Comparison of ENCODE assay signal across 8 mouse cellular contexts in the genomic region with DNA sequence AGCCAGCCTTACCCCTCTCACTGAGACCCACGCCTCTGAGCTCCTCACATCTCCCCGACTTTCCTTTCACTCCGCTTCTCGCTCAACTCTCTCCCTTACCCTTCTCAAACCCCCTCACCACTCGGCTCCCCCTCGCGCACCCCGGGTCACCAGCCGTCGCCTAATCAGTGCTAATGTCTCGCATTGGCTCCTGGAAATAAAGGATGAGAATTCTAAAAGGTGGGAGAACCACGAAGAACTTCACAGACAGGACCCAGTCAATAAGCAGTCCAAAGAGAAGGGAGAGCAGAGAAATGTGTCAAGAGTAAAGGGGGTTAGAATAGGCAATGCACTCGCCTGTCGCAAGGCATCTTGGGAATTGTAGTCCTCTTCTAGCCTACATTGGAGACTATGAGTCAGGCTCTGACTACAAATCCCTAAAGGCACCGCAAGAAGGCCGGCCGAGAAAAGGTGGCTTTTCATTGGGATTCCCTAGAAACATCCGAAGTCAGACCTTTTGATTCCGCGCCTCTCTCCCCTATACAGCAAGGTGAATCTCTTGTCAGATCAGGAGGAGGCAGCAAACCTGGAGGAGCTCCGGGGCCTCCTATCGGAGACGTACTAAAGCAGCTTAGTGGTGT. TPM values are rescaled to one million over a fixed set of nuclear protein-coding genes. Genes with fewer than 3 reads are reported as not detected.
DNase-seq lines count a peak whose midpoint lies in the region; ATAC-seq and TF ChIP-seq lines count a peak whose summit lies in the region.

TSS of gene Gtf2h4 (minus strand) at position 324 of the 620 bp plus-strand sequence.

- no peak within 1 kb of the TSS for H3K27ac ChIP-seq in forebrain, embryonic 11.5 days (ENCODE audit: low read depth, low read length)
- H3K27ac ChIP-seq in heart, embryonic 16.5 days (ENCODE audit: low read length) = no peak within 1 kb of the TSS
- no peak within 1 kb of the TSS for H3K27ac ChIP-seq in liver, embryonic 15.5 days (replicated peaks)
- no peak within 1 kb of the TSS for H3K27ac ChIP-seq in neural tube, embryonic 12.5 days

- peak; percentile 96 for ATAC-seq in forebrain, embryonic 11.5 days (replicated peaks; ENCODE audit: low FRiP score)
- ATAC-seq in heart, embryonic 16.5 days (replicated peaks; ENCODE audit: extremely low read depth, insufficient read depth, low FRiP score) = peak; percentile 95
- peak; percentile 94 for ATAC-seq in liver, embryonic 15.5 days (ENCODE audit: insufficient read depth)
- ATAC-seq in neural tube, embryonic 12.5 days (ENCODE audit: low FRiP score, low read depth) = peak; percentile 94

- DNase-seq in c-Kit-positive CD71-positive TER-119-negative erythroid progenitor cells, embryonic 14.5 days (ENCODE audit: low read depth) = peak; percentile 98
- DNase-seq in forebrain, embryonic 11.5 days (ENCODE audit: low spot score) = peak; percentile 86
- peak; percentile 92 to 97 for DNase-seq in kidney, postnatal 36 days
- DNase-seq in telencephalon, adult 2 months (ENCODE audit: low read depth, low spot score) = peak; percentile 98

- no peak for TF ChIP-seq CTCF in E14TG2a.4 (conservative IDR thresholded peaks at IDR 0.05; ENCODE audit: low read length)

- H3K4me3 ChIP-seq in E14TG2a.4 (replicated peaks; ENCODE audit: low read length) = peak within 1 kb of the TSS; percentile 84
- peak within 1 kb of the TSS; percentile 57 for H3K4me3 ChIP-seq in forebrain, embryonic 11.5 days (ENCODE audit: low read depth, low read length)
- peak within 1 kb of the TSS; percentile 89 for H3K4me3 ChIP-seq in heart, embryonic 16.5 days (ENCODE audit: low read length)
- H3K4me3 ChIP-seq in liver, embryonic 15.5 days (replicated peaks) = peak within 1 kb of the TSS; percentile 71
- H3K4me3 ChIP-seq in neural tube, embryonic 12.5 days = peak within 1 kb of the TSS; percentile 65

- peak within 1 kb of the TSS; percentile 56 for H3K4me2 ChIP-seq in forebrain, embryonic 11.5 days (ENCODE audit: low read depth, low read length, severe bottlenecking)
- peak within 1 kb of the TSS; percentile 83 for H3K4me2 ChIP-seq in heart, embryonic 16.5 days (ENCODE audit: low read depth, low read length)
- H3K4me2 ChIP-seq in liver, embryonic 15.5 days = peak within 1 kb of the TSS; percentile 82
- H3K4me2 ChIP-seq in neural tube, embryonic 12.5 days (replicated peaks) = peak within 1 kb of the TSS; percentile 83

- H3K9me3 ChIP-seq in E14TG2a.4 (ENCODE audit: low read length) = no peaks in the 10 kb centered on the region
- H3K9me3 ChIP-seq in forebrain, embryonic 11.5 days (ENCODE audit: control insufficient read depth, low read length) = no peaks in the 10 kb centered on the region
- no peaks in the 10 kb centered on the region for H3K9me3 ChIP-seq in heart, embryonic 16.5 days (replicated peaks; ENCODE audit: control insufficient read depth, low read length)
- H3K9me3 ChIP-seq in liver, embryonic 15.5 days (replicated peaks) = no peaks in the 10 kb centered on the region
- no peaks in the 10 kb centered on the region for H3K9me3 ChIP-seq in neural tube, embryonic 12.5 days

- H3K9ac ChIP-seq in forebrain, embryonic 11.5 days (ENCODE audit: low read length) = peak within 1 kb of the TSS; percentile 75
- H3K9ac ChIP-seq in heart, embryonic 16.5 days (ENCODE audit: low read length) = peak within 1 kb of the TSS; percentile 97
- peak within 1 kb of the TSS; percentile 74 for H3K9ac ChIP-seq in liver, embryonic 15.5 days
- peak within 1 kb of the TSS; percentile 76 for H3K9ac ChIP-seq in neural tube, embryonic 12.5 days

- peaks cover 41% of the 10 kb centered on the region for H3K4me1 ChIP-seq in E14TG2a.4 (replicated peaks; ENCODE audit: low read depth, low read length)
- H3K4me1 ChIP-seq in forebrain, embryonic 11.5 days (replicated peaks; ENCODE audit: control insufficient read depth, insufficient read depth, low read length) = peaks cover 4% of the 10 kb centered on the region; the same call in 1 of the 2 replicates
- peaks cover 6% of the 10 kb centered on the region for H3K4me1 ChIP-seq in heart, embryonic 16.5 days (ENCODE audit: control insufficient read depth, insufficient read depth, low read length)
- peaks cover 18% of the 10 kb centered on the region for H3K4me1 ChIP-seq in liver, embryonic 15.5 days (replicated peaks)
- peaks cover 6% of the 10 kb centered on the region; the same call in 1 of the 2 replicates for H3K4me1 ChIP-seq in neural tube, embryonic 12.5 days

- peaks cover 41% of the 10 kb centered on the region for H3K36me3 ChIP-seq in E14TG2a.4 (ENCODE audit: insufficient read depth, low read length)
- no peaks in the 10 kb centered on the region for H3K36me3 ChIP-seq in forebrain, embryonic 11.5 days (ENCODE audit: control insufficient read depth, insufficient read depth, low read length)
- no peaks in the 10 kb centered on the region; the same call in 1 of the 2 replicates for H3K36me3 ChIP-seq in heart, embryonic 16.5 days (ENCODE audit: control insufficient read depth, insufficient read depth)
- H3K36me3 ChIP-seq in liver, embryonic 15.5 days (replicated peaks) = 0 out of 2 replicates have a peak, but pooled peaks cover 6% of the 10 kb centered on the region
- peaks cover 10% of the 10 kb centered on the region for H3K36me3 ChIP-seq in neural tube, embryonic 12.5 days

- WGBS in forebrain, embryonic 11.5 days = 2% methylated on average over 23 of the region's 23 CpGs
- under 1% methylated on average over 23 of the region's 23 CpGs for WGBS in heart, embryonic 16.5 days
- 1% methylated on average over 23 of the region's 23 CpGs for WGBS in liver, embryonic 15.5 days (ENCODE audit: insufficient replicate concordance)
- 2% methylated on average over 23 of the region's 23 CpGs for WGBS in neural tube, embryonic 12.5 days

- no peaks in the 10 kb centered on the region for H3K27me3 ChIP-seq in E14TG2a.4 (ENCODE audit: insufficient read depth, low read length)
- no peaks in the 10 kb centered on the region for H3K27me3 ChIP-seq in forebrain, embryonic 11.5 days (ENCODE audit: control insufficient read depth, insufficient read depth, low read length)
- H3K27me3 ChIP-seq in heart, embryonic 16.5 days (ENCODE audit: control insufficient read depth, insufficient read depth, low read length) = no peaks in the 10 kb centered on the region
- no peaks in the 10 kb centered on the region for H3K27me3 ChIP-seq in liver, embryonic 15.5 days
- H3K27me3 ChIP-seq in neural tube, embryonic 12.5 days (replicated peaks) = no peaks in the 10 kb centered on the region

RNA-seq across cellular contexts. Expression of gene Gtf2h4, which starts in this region (rescaled TPM):
- polyA plus RNA-seq in forebrain, embryonic 11.5 days (2014; fragmentation: Nextera tagmentation; extraction: Ambion mirVana) = 41.2 and 47.4 TPM in 2 replicates
- polyA plus RNA-seq in heart, embryonic 16.5 days (2015; fragmentation: Nextera tagmentation; extraction: Ambion mirVana) = 29.6 and 30.8 TPM in 2 replicates
- polyA plus RNA-seq in liver, embryonic 15.5 days (2015; fragmentation: Nextera tagmentation; extraction: Ambion mirVana) = 21.7 and 25.5 TPM in 2 replicates
- polyA plus RNA-seq in neural tube, embryonic 12.5 days (2016; fragmentation: Nextera tagmentation; extraction: Ambion mirVana) = 35.8 and 36.9 TPM in 2 replicates
